Mouse (Mus musculus) midbrain, embryonic 11.5 days (tissue): ENCODE measurements at regions not wholly inside any gene's neighbourhood (a gene's known extent, or its start where the extent isn't known, plus 50 kb on each side); places are given as distances from the start of the nearest gene placed in this dataset.
"Not testable (repeated sequence)": the region's sequence is repeated elsewhere in the genome, so short reads cannot be mapped to it uniquely, and the experiment has no call there.

Experiments used
- ATAC-seq: fragments of 200-750 bp; cut with Nextera tagmentation; 2 replicates; pipeline ENCODE4 v1.8.0; 2017; ENCODE audit warnings: moderate TSS enrichment, moderate library complexity; ENCODE audit not compliant: low FRiP score
- DNase-seq: peaks from one replicate; pipeline ENCODE4 v3.0.0; 2015; ENCODE audit warnings: low spot score; ENCODE audit errors: missing footprints
- H3K27ac ChIP-seq: fragments of 300-500 bp; sonication (generic); 2 replicates; pipeline ENCODE4 v1.5.1; 2014; ENCODE audit warnings: low read depth, low read length
- H3K27me3 ChIP-seq: fragments of 300-500 bp; sonication (generic); 2 replicates; pipeline ENCODE4 v1.6.1; 2014; ENCODE audit warnings: mild to moderate bottlenecking, low read length, moderate library complexity, mixed read lengths; ENCODE audit not compliant: control insufficient read depth, insufficient read depth
- H3K36me3 ChIP-seq: fragments of 300-500 bp; sonication (generic); 2 replicates; pipeline ENCODE4 v1.6.1; 2014; ENCODE audit warnings: mild to moderate bottlenecking, low read length, moderate library complexity, mixed read lengths; ENCODE audit not compliant: control insufficient read depth, insufficient read depth
- H3K4me1 ChIP-seq: fragments of 300-500 bp; sonication (generic); 2 replicates; pipeline ENCODE4 v1.6.1; 2014; ENCODE audit warnings: low read length; ENCODE audit not compliant: control insufficient read depth, insufficient read depth
- H3K4me2 ChIP-seq: fragments of 300-500 bp; sonication (generic); 2 replicates; pipeline ENCODE4 v1.6.1; 2014; ENCODE audit warnings: mild to moderate bottlenecking, moderate library complexity
- H3K4me3 ChIP-seq: fragments of 300-500 bp; sonication (generic); 2 replicates; pipeline ENCODE4 v1.5.1; 2014; ENCODE audit warnings: low read depth, low read length
- H3K9ac ChIP-seq: fragments of 300-500 bp; sonication (generic); 2 replicates; pipeline ENCODE4 v1.6.1; 2014; ENCODE audit warnings: low read length
- H3K9me3 ChIP-seq: fragments of 300-500 bp; sonication (generic); 2 replicates; pipeline ENCODE4 v1.6.1; 2016; ENCODE audit warnings: low read length; ENCODE audit not compliant: control insufficient read depth
- WGBS: fragments of 180-500 bp; shearing (Covaris S2); extraction: QIAGEN DNeasy Blood & Tissue Kit; methylation state at CpG from one replicate; pipeline ENCODE4 v1.1.7; 2014; 5-methylcytosine and 5-hydroxymethylcytosine counted together

GRCm38 (mm10) chr16:61056175-61056574 lies 450.8 kb upstream of the Epha6 start:
- not testable (repeated sequence) for H3K4me3 ChIP-seq, H3K27ac ChIP-seq, H3K9ac ChIP-seq, DNase-seq, H3K4me2 ChIP-seq, ATAC-seq, H3K9me3 ChIP-seq, H3K27me3 ChIP-seq, H3K4me1 ChIP-seq, H3K36me3 ChIP-seq
- 65% methylated on average over 14 of the region's 14 CpGs for WGBS

GRCm38 (mm10) chr16:61041140-61041586 lies 435.8 kb upstream of the Epha6 start:
- 71% methylated on average over 7 of the region's 7 CpGs for WGBS
- no peak overlapping the region for H3K27ac ChIP-seq
- ATAC-seq, result peak; percentile 75

More at GRCm38 (mm10) chr16:61041140-61041586, 435.8 kb upstream of the Epha6 start:
- Histone ChIP-seq H3K9me3 (no peaks in the 10 kb centered on the region), H3K4me1 (no peaks in the 10 kb centered on the region), H3K27me3 (no peaks in the 10 kb centered on the region), H3K36me3 (no peaks in the 10 kb centered on the region), H3K4me2 (no peak overlapping the region), H3K9ac (no peak overlapping the region), H3K4me3 (no peak overlapping the region)
- no peak for DNase-seq
